Mouse (Mus musculus) heart, postnatal 0 days (tissue): Measurements from ENCODE around the gene Slc25a45. TPM values are rescaled to one million over a fixed set of nuclear protein-coding genes. Genes with fewer than 3 reads are reported as not detected.
"Not testable (repeated sequence)": the region's sequence is repeated elsewhere in the genome, so short reads cannot be mapped to it uniquely, and the experiment has no call there.

Experiments
- ATAC-seq: fragments of 200-750 bp; cut with Nextera tagmentation; 2 replicates; pipeline ENCODE4 v1.8.0; 2017; ENCODE audit warnings: low read depth, moderate number of reproducible peaks, moderate library complexity; ENCODE audit not compliant: insufficient read depth
- DNase-seq: peaks from one replicate; pipeline ENCODE4 v3.0.0-alpha.2; 2016; ENCODE audit warnings: low spot score
- H3K27ac ChIP-seq: fragments of 300-500 bp; sonication (generic); 2 replicates; pipeline ENCODE4 v1.5.1; 2014; ENCODE audit warnings: low read depth, mild to moderate bottlenecking
- H3K27me3 ChIP-seq: fragments of 300-500 bp; sonication (generic); 2 replicates; pipeline ENCODE4 v1.6.1; 2014; ENCODE audit warnings: low read length, mixed read lengths; ENCODE audit not compliant: control insufficient read depth, insufficient read depth
- H3K36me3 ChIP-seq: fragments of 300-500 bp; sonication (generic); replicated peaks from 2 replicates; pipeline ENCODE4 v1.6.1; 2014; ENCODE audit warnings: low read length, mixed read lengths; ENCODE audit not compliant: control insufficient read depth, insufficient read depth
- H3K4me1 ChIP-seq: fragments of 300-500 bp; sonication (generic); 2 replicates; pipeline ENCODE4 v1.6.1; 2014; ENCODE audit warnings: antibody characterized with exemption; ENCODE audit not compliant: control insufficient read depth, insufficient read depth
- H3K4me2 ChIP-seq: fragments of 300-500 bp; sonication (generic); 2 replicates; pipeline ENCODE4 v1.6.1; 2014; ENCODE audit warnings: low read depth, mild to moderate bottlenecking, low read length, moderate library complexity
- H3K4me3 ChIP-seq: fragments of 300-500 bp; sonication (generic); 2 replicates; pipeline ENCODE4 v1.5.1; 2014; ENCODE audit warnings: low read depth, low read length
- H3K9ac ChIP-seq: fragments of 300-500 bp; sonication (generic); replicated peaks from 2 replicates; pipeline ENCODE4 v1.6.1; 2014; ENCODE audit warnings: low read depth, low read length, mixed read lengths
- H3K9me3 ChIP-seq: fragments of 300-500 bp; sonication (generic); replicated peaks from 2 replicates; pipeline ENCODE4 v1.6.1; 2016; ENCODE audit warnings: low read length; ENCODE audit not compliant: control insufficient read depth
- CTCF ChIP-seq: IDR thresholded peaks from 2 replicates; pipeline ENCODE4 v1.5.1; 2016; ENCODE audit warnings: antibody characterized with exemption, control low read depth, low read depth
- EP300 ChIP-seq: IDR thresholded peaks from 2 replicates; pipeline ENCODE4 v1.6.1; 2016; ENCODE audit warnings: antibody characterized with exemption, low read depth
- WGBS: fragments of 180-500 bp; shearing (Covaris S2); extraction: QIAGEN DNeasy Blood & Tissue Kit; methylation state at CpG from one replicate; pipeline ENCODE4 v1.1.7; 2014; 5-methylcytosine and 5-hydroxymethylcytosine counted together
- polyA plus RNA-seq: library from polyadenylated mRNA; unstranded; fragments of >200 nt; fragmentation: Nextera tagmentation; extraction: Ambion mirVana; gene quantifications from 2 replicates; pipeline ENCODE4 v1.2.1, GENCODE M21; 2015
- total RNA-seq: library from RNA; depleted of rRNA; stranded (reverse); fragments of >200 nt; gene quantifications from 2 replicates; pipeline ENCODE4 v1.2.3, GENCODE M21; 2014; ENCODE audit warnings: low replicate concordance

Gene Slc25a45
- total and polyA plus RNA-seq, 2 experiments from 2014 or later: 2.9 to 4.8 TPM

DNA sequence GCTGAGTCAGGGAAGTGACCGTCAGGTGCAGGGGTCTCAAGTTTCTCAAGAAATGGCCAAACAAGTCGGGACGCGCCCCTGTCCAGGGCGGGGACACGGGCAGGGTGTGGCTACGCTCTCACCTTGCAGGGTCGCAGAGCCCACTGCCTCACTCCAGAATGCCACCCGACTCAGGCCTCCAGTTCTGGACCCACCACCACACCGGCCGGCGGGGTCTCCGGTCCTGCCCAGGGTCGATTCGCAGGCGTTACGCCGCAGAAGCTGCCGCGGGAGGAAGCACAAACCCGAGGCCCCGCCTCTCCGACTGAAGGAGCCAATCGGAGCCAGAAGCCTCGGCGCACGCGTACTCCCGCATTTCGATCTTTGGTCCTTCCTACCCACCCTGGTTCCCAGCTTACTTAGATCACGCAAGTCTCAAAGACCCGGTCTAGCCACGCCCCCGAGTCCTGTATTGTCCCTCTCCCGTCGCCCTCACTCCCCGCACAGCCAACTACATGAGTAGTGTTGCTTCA lies 2.6 kb upstream of the Slc25a45 start, which contains the start of gene Frmd8:
Gene Frmd8 (minus strand): TSS at position 306 of the 512 bp plus-strand sequence.
- ATAC-seq: peak; percentile 76
- DNase-seq: peak; percentile 97
- Histone ChIP-seq H3K4me1 (peaks cover 19% of the 10 kb centered on the region), H3K36me3 (0 out of 2 replicates have a peak, but pooled peaks cover 4% of the 10 kb centered on the region), H3K9me3 (no peaks in the 10 kb centered on the region), H3K4me2 (peak within 1 kb of the TSS; percentile 94), H3K4me3 (peak within 1 kb of the TSS; percentile 83), H3K9ac (peak within 1 kb of the TSS; percentile 81), H3K27me3 (no peaks in the 10 kb centered on the region), H3K27ac (peak within 1 kb of the TSS; percentile 22)
- under 1% methylated on average over 37 of the region's 37 CpGs for WGBS
- TF ChIP-seq EP300 (no peak), CTCF (no peak)

DNA sequence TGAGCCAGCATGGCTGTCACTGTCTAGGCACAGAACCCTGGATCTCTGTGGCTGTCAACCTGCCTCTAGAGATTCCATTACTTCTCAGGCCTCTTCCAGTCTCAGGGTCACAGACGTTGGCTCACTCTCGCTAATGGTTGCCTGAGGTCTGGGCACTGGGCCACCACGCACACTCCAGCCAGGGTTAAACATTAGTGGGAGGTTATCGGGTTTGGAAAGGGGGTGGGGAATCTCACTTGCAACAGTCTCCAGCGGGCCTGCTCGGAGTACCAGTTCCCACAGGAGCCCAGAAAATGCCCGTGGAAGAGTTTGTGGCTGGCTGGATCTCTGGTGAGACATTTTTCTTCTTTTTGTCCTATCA lies 734 bp downstream of the Slc25a45 start:
- no peak for DNase-seq
- Histone ChIP-seq H3K4me3 (peak overlapping the region; percentile 30; the same call in 1 of the 2 replicates), H3K9ac (peak overlapping the region; percentile 47), H3K36me3 (no peaks in the 10 kb centered on the region), H3K4me2 (peak overlapping the region; percentile 52), H3K27ac (peak overlapping the region; percentile 91), H3K27me3 (no peaks in the 10 kb centered on the region), H3K4me1 (0 out of 2 replicates have a peak, but pooled peaks cover 6% of the 10 kb centered on the region), H3K9me3 (no peaks in the 10 kb centered on the region)
- TF ChIP-seq CTCF (no peak), EP300 (no peak)
- WGBS: 35% methylated on average over 7 of the region's 7 CpGs
- peak; percentile 12; the same call in 1 of the 2 replicates for ATAC-seq

DNA sequence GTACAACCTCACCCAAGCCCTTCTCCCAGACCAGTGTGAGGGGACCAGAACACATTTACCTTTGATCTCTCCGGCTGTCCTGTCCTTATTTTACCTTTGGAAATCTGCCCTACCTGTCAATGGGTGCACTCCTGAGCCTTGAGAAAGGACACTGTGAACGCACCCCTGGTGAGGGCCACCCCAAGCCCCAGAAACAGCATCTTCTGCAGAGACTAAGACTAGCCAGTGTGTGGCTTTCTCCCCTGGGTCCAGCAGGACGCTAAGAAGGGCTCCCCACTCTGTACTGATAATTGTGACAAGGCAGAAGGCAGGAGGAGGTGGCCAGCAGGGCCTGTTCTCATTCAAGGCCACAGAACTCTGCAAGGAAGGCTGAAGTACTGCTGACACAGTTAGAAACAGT lies 1.3 kb downstream of the Slc25a45 start:
- ATAC-seq: no peak
- Histone ChIP-seq H3K4me2 (peak overlapping the region; percentile 52), H3K4me1 (0 out of 2 replicates have a peak, but pooled peaks cover 6% of the 10 kb centered on the region), H3K27ac (peak overlapping the region; percentile 91; the same call in 1 of the 2 replicates), H3K4me3 (no peak overlapping the region), H3K36me3 (no peaks in the 10 kb centered on the region), H3K27me3 (no peaks in the 10 kb centered on the region), H3K9ac (peak overlapping the region; percentile 47), H3K9me3 (no peaks in the 10 kb centered on the region)
- 68% methylated on average over 3 of the region's 3 CpGs for WGBS
- TF ChIP-seq EP300 (no peak), CTCF (no peak)
- DNase-seq: no peak

DNA sequence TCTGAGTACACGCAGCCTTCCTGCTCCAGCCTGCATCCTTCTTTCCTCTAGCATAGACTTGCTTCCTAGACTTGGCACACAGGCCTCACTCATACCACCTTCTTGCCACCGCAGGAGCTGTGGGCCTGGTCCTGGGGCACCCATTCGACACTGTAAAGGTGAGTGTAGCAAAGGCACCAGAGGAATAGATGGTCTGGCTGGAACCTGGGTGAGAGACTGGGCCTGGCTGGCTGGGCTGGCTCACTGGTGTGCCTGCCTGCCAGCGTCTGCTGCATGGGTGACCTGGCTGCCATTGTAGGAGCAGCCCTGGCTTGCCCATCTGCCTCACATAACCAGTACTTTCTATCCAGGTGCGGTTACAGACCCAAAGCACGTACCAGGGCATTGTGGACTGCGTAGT lies 2.1 kb downstream of the Slc25a45 start:
- Histone ChIP-seq H3K27ac (no peak overlapping the region), H3K4me2 (no peak overlapping the region)
- 85% methylated on average over 7 of the region's 7 CpGs for WGBS

DNA sequence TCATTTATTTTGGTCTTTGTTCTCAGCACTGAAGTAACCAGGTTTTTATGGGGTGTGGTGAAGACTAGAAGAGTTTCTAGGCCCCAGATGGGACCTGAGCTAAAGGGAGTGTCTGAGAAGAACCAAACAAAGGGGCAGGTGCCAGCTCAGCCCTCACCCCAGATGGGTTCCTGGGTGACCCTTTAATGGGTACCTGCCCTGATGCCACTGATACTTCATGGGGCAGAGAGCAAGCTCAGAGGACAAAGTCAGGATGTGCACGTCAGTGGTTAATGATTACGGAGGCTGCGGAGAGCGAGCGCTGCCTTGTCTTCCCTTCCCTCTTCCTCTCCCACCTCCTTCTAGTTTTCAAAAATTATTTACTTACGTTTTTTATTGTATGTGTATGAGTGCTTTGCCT lies 3.5 kb downstream of the Slc25a45 start:
- Histone ChIP-seq H3K4me1 (0 out of 2 replicates have a peak, but pooled peaks cover 6% of the 10 kb centered on the region), H3K9ac (no peak overlapping the region), H3K9me3 (no peaks in the 10 kb centered on the region), H3K27me3 (no peaks in the 10 kb centered on the region), H3K36me3 (no peaks in the 10 kb centered on the region), H3K4me2 (no peak overlapping the region), H3K4me3 (no peak overlapping the region), H3K27ac (no peak overlapping the region)
- no peak for DNase-seq
- WGBS: 91% methylated on average over 6 of the region's 6 CpGs
- no peak for ATAC-seq
- TF ChIP-seq CTCF (no peak), EP300 (no peak)

More for the DNA sequence above, 2.1 kb downstream of the Slc25a45 start:
- Histone ChIP-seq H3K36me3 (no peaks in the 10 kb centered on the region), H3K27me3 (no peaks in the 10 kb centered on the region), H3K9ac (no peak overlapping the region), H3K4me1 (0 out of 2 replicates have a peak, but pooled peaks cover 6% of the 10 kb centered on the region), H3K4me3 (no peak overlapping the region), H3K9me3 (no peaks in the 10 kb centered on the region)
- no peak for TF ChIP-seq EP300
- no peak for TF ChIP-seq CTCF
- no peak for ATAC-seq
- no peak for DNase-seq

DNA sequence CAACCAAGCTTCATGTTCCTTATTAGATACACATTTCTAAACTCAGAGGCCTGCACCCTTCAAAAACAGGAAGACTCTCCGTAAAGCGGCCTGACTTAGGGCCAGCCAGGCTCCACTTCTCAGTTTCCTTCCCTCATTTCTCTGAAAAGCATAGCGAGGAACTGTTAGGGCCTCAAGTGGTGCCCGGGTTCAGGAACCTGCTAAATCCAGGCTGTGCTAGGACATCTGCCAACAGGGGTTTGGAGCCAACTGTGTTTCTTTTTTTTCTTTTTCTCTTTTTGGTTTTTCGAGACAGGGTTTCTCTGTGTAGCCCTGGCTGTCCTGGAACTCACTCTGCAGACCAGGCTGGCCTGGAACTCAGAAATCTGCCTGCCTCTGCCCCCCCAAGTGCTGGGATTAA lies 4.5 kb downstream of the Slc25a45 start:
- not testable (repeated sequence) for ATAC-seq, H3K36me3 ChIP-seq, DNase-seq, H3K27ac ChIP-seq, H3K9ac ChIP-seq, H3K4me2 ChIP-seq, H3K9me3 ChIP-seq, H3K4me1 ChIP-seq, H3K4me3 ChIP-seq, H3K27me3 ChIP-seq
- 64% methylated on average over 5 of the region's 5 CpGs for WGBS
